Mouse (Mus musculus): ENCODE data around the gene Psmb8. TPM values are rescaled to one million over a fixed set of nuclear protein-coding genes. Genes with fewer than 3 reads are reported as not detected.

Gene Psmb8
- 0.65 and 1.6 TPM in 2 replicates for polyA plus RNA-seq (2015; fragmentation: Nextera tagmentation; extraction: Ambion mirVana)

DNA sequence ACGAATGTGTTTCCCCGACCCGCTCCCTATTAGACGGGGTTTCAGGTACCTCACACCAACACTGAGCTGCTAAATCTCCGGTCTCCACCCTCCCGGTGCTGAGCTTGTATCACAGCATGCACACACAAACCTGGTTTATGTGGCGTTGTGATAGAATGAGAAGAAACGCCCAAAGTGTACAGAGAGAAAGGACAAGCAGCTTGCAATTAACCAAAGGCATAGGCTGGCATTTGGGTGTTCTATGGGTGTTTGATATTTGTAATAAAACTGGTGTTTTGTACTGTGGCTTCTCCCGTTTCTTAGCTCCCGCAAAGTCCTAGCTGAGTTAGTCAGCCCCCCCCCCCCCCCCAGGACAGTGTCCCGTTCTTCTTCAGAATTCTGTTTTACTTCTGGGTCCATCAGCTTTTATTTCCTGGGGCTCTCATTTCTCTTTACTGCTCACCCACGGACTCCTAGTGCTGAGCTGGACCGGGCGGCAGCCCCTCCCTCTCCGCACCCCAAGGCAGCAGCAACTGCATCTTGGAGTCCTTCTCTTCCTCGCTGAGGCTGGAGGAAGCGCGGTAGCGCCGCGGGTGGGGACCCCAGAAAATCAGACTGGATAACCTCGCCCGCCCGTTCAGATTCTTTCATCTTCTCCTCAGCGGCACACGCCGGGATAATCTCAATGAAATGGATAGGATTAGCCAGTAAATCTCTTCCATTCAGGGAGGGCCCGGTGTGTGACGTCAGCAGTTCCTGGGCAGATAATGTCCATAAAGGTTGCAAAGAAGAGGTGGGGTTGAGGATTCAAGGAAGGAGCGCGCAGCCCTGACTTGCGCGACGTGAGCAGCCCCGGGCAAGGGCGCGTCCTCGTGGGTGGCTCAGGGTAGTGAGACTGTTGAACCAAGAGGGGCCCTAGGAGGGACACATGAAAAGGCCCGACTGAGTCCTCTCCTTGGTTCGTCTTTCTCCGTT, at the start of gene Psmb8:
Psmb8 (plus strand) TSS at position 781 of the 954 bp plus-strand sequence.
- 5% methylated on average over 41 of the region's 41 CpGs for WGBS
- peak; percentile 84 for ATAC-seq
- Histone ChIP-seq H3K9ac (peak within 1 kb of the TSS; percentile 60), H3K27ac (no peak within 1 kb of the TSS), H3K4me3 (peak within 1 kb of the TSS; percentile 39), H3K36me3 (ENCODE audit: poor library complexity, severe bottlenecking) (no peaks in the 10 kb centered on the region), H3K27me3 (peaks cover 90% of the 10 kb centered on the region), H3K9me3 (replicated peaks) (no peaks in the 10 kb centered on the region), H3K4me2 (peak within 1 kb of the TSS; percentile 63), H3K4me1 (peaks cover 17% of the 10 kb centered on the region)

DNA sequence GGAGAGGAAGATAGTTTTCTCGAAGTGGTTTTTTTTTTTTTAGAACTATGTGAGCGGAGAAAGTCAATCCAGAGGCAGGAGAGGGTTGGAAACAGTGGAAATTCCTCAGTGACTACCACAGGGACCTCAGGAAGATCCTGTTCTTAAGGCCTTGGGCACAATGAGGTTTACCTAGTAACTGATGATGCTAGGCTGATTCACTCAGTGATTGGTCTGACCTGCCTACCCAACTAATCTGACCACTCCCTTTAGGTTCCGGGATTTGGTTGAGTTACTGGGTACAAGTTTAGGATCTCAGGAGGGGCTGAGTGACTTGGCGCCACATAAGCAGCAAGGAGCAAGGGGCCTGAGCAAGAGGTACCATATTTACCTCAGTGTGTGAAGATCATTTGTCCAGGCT, 44.6 kb upstream of the Psmb8 start, which contains the start of gene H2-DMb1:
H2-DMb1 (plus strand) TSS at position 150 of the 400 bp plus-strand sequence.
- WGBS, result 61% methylated on average over 4 of the region's 4 CpGs
- Histone ChIP-seq H3K27ac (no peak within 1 kb of the TSS), H3K4me3 (no peak within 1 kb of the TSS), H3K27me3 (no peaks in the 10 kb centered on the region), H3K4me2 (no peak within 1 kb of the TSS), H3K9me3 (replicated peaks) (no peaks in the 10 kb centered on the region), H3K36me3 (ENCODE audit: poor library complexity, severe bottlenecking) (no peaks in the 10 kb centered on the region), H3K4me1 (no peaks in the 10 kb centered on the region), H3K9ac (no peak within 1 kb of the TSS)
- ATAC-seq, result no peak

- H3K27ac ChIP-seq, result no peak overlapping the region
- 55% methylated on average over 5 of the region's 5 CpGs for WGBS
- H3K4me3 ChIP-seq, result no peak overlapping the region
- no peaks in the 10 kb centered on the region for H3K4me1 ChIP-seq
- H3K27me3 ChIP-seq, result peaks cover 3% of the 10 kb centered on the region; the same call in 1 of the 2 replicates
- ATAC-seq, result no peak
- no peaks in the 10 kb centered on the region for H3K9me3 ChIP-seq (replicated peaks)
- H3K9ac ChIP-seq, result no peak overlapping the region
- H3K36me3 ChIP-seq (ENCODE audit: poor library complexity, severe bottlenecking), result no peaks in the 10 kb centered on the region
- H3K4me2 ChIP-seq, result no peak overlapping the region
Measured at GRCm38 (mm10) chr17:34155534-34155933, 42.0 kb upstream of the Psmb8 start.

DNA sequence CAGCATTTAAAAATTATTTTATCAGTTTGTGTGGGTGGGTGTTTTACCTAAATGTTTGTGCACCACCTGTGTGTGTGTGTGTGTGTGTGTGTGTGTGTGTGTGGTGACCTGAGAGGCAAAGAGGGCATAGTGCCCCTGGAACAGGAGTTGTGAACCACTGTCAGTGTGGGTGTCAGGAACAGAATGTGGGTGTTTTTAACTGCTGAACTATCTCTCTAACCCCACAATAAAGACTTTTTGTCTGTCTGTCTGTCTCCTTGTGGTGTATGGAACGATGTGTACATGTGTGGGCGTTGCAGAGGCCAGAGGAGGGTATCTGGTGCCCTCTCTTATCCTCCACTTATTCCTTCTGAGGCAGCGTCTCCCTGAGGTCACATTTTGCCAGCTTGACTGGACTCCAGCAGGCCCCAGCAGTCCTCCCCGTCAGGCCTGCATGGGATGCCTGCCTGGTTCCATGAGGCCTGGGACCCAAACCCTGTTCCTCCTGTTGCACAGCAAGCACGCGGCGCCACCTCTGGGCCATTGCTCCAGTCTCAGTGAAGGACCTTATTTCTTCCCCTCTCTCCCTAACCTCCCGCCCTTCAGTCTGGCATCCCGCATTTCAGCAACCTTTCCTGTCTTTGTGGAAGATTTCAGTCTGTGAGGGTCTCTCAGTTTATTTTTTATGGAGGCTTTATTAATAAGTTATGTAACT, 33.2 kb upstream of the Psmb8 start:
- peaks cover 13% of the 10 kb centered on the region for H3K27me3 ChIP-seq
- WGBS, result 39% methylated on average over 9 of the region's 9 CpGs
- H3K4me2 ChIP-seq, result no peak overlapping the region
- no peaks in the 10 kb centered on the region; the same call in 1 of the 2 replicates for H3K9me3 ChIP-seq (replicated peaks)
- H3K9ac ChIP-seq, result no peak overlapping the region
- no peak for ATAC-seq
- H3K36me3 ChIP-seq (ENCODE audit: poor library complexity, severe bottlenecking), result no peaks in the 10 kb centered on the region
- H3K27ac ChIP-seq, result no peak overlapping the region
- H3K4me1 ChIP-seq, result no peaks in the 10 kb centered on the region
- no peak overlapping the region for H3K4me3 ChIP-seq

DNA sequence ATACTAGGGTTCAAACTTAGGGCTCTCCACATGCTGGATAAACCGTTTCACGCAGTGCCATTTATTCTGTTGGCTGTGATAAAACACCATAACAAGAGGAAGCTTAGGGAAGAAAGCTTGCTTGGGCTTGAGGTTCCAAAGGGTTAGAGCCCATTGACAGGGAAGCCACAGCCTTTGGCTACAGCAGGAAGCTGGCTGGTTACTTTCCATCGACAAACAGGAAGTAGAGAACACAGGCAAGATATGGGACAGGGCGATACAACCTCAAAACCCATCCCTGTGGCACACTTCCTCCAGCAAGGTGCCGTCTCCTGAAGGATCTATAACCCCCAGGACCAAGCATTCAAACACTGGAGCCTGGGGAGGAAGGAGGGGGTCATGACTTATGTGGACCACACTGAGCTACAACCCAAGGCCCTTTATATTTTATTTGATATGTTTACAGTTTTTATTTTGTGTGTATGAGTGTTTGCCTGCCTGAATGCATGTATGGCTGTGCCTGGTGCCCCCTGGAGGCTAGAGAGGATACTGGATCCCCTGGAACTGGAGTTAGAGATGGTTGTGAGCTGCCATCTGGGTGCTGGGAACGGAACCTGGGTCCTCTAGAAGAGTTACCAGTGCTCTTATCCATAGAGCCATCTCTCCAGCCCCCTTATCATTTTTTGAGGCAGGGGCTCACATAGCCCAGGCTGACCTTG, 32.3 kb upstream of the Psmb8 start:
- no peak overlapping the region for H3K27ac ChIP-seq
- no peaks in the 10 kb centered on the region for H3K4me1 ChIP-seq
- no peaks in the 10 kb centered on the region for H3K36me3 ChIP-seq (ENCODE audit: poor library complexity, severe bottlenecking)
- WGBS, result 87% methylated on average over 6 of the region's 6 CpGs
- ATAC-seq, result no peak
- no peak overlapping the region for H3K9ac ChIP-seq
- peaks cover 13% of the 10 kb centered on the region for H3K27me3 ChIP-seq
- H3K9me3 ChIP-seq (replicated peaks), result no peaks in the 10 kb centered on the region; the same call in 1 of the 2 replicates
- H3K4me3 ChIP-seq, result no peak overlapping the region
- H3K4me2 ChIP-seq, result no peak overlapping the region

GRCm38 (mm10) chr17:34169279-34169678, 28.2 kb upstream of the Psmb8 start:
- no peaks in the 10 kb centered on the region for H3K4me1 ChIP-seq
- WGBS, result 0% methylated on average over 2 of the region's 2 CpGs
- H3K27me3 ChIP-seq, result peaks cover 10% of the 10 kb centered on the region; the same call in 1 of the 2 replicates
- no peak overlapping the region for H3K4me2 ChIP-seq
- ATAC-seq, result no peak
- no peak overlapping the region for H3K4me3 ChIP-seq
- H3K27ac ChIP-seq, result no peak overlapping the region
- H3K36me3 ChIP-seq (ENCODE audit: poor library complexity, severe bottlenecking), result no peaks in the 10 kb centered on the region
- no peak overlapping the region for H3K9ac ChIP-seq
- H3K9me3 ChIP-seq (replicated peaks), result peaks cover 7% of the 10 kb centered on the region; the same call in 1 of the 2 replicates

- Histone ChIP-seq H3K9me3 (replicated peaks) (peaks cover 7% of the 10 kb centered on the region; the same call in 1 of the 2 replicates), H3K27ac (no peak overlapping the region), H3K27me3 (peaks cover 10% of the 10 kb centered on the region; the same call in 1 of the 2 replicates), H3K4me1 (no peaks in the 10 kb centered on the region), H3K4me2 (no peak overlapping the region), H3K9ac (no peak overlapping the region), H3K36me3 (ENCODE audit: poor library complexity, severe bottlenecking) (no peaks in the 10 kb centered on the region), H3K4me3 (no peak overlapping the region)
- ATAC-seq, result no peak
- WGBS, result 19% methylated on average over 4 of the region's 4 CpGs
Measured at GRCm38 (mm10) chr17:34170487-34170876, 27.0 kb upstream of the Psmb8 start.

DNA sequence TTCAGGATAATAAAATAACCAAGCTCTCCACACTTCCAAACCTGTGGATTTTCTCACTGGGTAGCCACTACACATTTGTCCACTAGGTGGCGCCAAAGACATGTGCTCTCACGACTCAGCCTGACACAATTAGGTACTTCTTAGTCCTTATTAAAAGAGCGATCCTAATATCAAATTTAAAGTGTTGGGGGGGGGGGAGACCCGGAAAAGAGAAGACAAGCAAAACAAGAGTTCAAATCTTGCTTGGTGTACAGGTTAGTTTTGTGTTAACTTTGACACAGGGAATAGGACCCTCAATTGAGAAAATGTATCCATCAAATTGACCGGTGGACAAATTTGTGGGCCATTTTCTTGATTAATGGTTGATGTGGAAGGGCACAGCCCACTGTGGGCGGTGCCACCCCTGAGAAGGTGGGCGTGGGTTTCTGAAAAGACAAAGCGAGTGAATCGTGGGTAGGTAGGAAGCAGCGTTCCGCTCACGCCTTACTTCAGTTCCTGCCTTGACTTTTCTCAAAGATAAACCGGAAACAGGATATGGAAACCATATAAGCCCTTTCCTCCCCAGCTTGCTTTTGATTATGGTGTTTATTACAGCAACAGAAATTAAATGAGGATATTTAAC, 26.5 kb upstream of the Psmb8 start:
- Histone ChIP-seq H3K4me3 (no peak overlapping the region), H3K9me3 (replicated peaks) (peaks cover 7% of the 10 kb centered on the region; the same call in 1 of the 2 replicates), H3K4me1 (no peaks in the 10 kb centered on the region), H3K36me3 (ENCODE audit: poor library complexity, severe bottlenecking) (no peaks in the 10 kb centered on the region), H3K27ac (no peak overlapping the region), H3K4me2 (no peak overlapping the region), H3K27me3 (peaks cover 10% of the 10 kb centered on the region; the same call in 1 of the 2 replicates), H3K9ac (no peak overlapping the region)
- ATAC-seq, result no peak
- 42% methylated on average over 13 of the region's 13 CpGs for WGBS

DNA sequence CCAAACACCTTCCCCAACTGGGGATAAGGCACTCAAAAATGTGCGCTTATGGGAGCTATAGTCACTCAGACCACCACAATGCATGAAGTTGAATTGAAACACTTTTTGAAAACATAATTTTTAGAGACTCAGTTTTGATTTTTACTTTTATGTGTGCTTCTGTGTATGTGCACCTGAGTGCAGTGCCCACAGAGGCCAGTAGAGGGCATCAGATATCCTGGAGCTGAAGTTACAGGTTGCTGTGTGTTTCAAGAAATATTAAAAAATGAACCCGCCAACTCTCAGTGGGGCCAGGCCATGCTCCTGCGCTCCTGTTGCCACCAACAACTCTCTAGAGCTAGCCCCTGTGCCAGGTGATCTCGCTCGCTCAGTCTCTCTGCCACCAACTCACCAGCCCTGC, 25.0 kb upstream of the Psmb8 start:
- WGBS, result 96% methylated on average over 5 of the region's 5 CpGs
- ATAC-seq, result no peak
- Histone ChIP-seq H3K4me3 (no peak overlapping the region), H3K4me1 (no peaks in the 10 kb centered on the region), H3K4me2 (no peak overlapping the region), H3K9me3 (replicated peaks) (peaks cover 22% of the 10 kb centered on the region; the same call in 1 of the 2 replicates), H3K27ac (no peak overlapping the region), H3K9ac (no peak overlapping the region), H3K36me3 (ENCODE audit: poor library complexity, severe bottlenecking) (no peaks in the 10 kb centered on the region), H3K27me3 (peaks cover 10% of the 10 kb centered on the region; the same call in 1 of the 2 replicates)

- Histone ChIP-seq H3K36me3 (ENCODE audit: poor library complexity, severe bottlenecking) (no peaks in the 10 kb centered on the region), H3K27me3 (peaks cover 4% of the 10 kb centered on the region; the same call in 1 of the 2 replicates), H3K27ac (no peak overlapping the region), H3K4me3 (no peak overlapping the region), H3K4me2 (no peak overlapping the region), H3K4me1 (no peaks in the 10 kb centered on the region), H3K9ac (no peak overlapping the region), H3K9me3 (replicated peaks) (peaks cover 22% of the 10 kb centered on the region; the same call in 1 of the 2 replicates)
- 66% methylated on average over 1 of the region's 1 CpGs for WGBS
- ATAC-seq, result no peak
Measured at GRCm38 (mm10) chr17:34174075-34174474, 23.4 kb upstream of the Psmb8 start.

- no peak for ATAC-seq
- Histone ChIP-seq H3K4me2 (no peak overlapping the region), H3K36me3 (ENCODE audit: poor library complexity, severe bottlenecking) (no peaks in the 10 kb centered on the region), H3K27ac (no peak overlapping the region), H3K27me3 (peaks cover 3% of the 10 kb centered on the region; the same call in 1 of the 2 replicates), H3K4me3 (no peak overlapping the region), H3K4me1 (no peaks in the 10 kb centered on the region), H3K9ac (no peak overlapping the region), H3K9me3 (replicated peaks) (peaks cover 21% of the 10 kb centered on the region; the same call in 1 of the 2 replicates)
- 78% methylated on average over 4 of the region's 4 CpGs for whole genome bisulfite sequencing
Measured at GRCm38 (mm10) chr17:34177179-34177578, 20.3 kb upstream of the Psmb8 start.

Data from forebrain, embryonic 13.5 days (tissue).